Mouse (Mus musculus) liver, embryonic 16.5 days (tissue): ENCODE data around the gene Med1. TPM values are rescaled to one million over a fixed set of nuclear protein-coding genes. Genes with fewer than 3 reads are reported as not detected.

ENCODE experiments used
- ATAC-seq: fragments of 200-750 bp; cut with Nextera tagmentation; 2 replicates; pipeline ENCODE4 v1.8.0; 2017; ENCODE audit warnings: low read depth, mild to moderate bottlenecking, moderate number of reproducible peaks, moderate library complexity
- H3K27ac ChIP-seq: fragments of 300-500 bp; sonication (generic); 2 replicates; pipeline ENCODE4 v1.5.1; 2014; ENCODE audit warnings: mild to moderate bottlenecking, low read length
- H3K27me3 ChIP-seq: fragments of 300-500 bp; sonication (generic); 2 replicates; pipeline ENCODE4 v1.6.1; 2014; ENCODE audit warnings: low read depth, low read length, mixed read lengths; ENCODE audit not compliant: control insufficient read depth, insufficient read depth
- H3K36me3 ChIP-seq: fragments of 300-500 bp; sonication (generic); 2 replicates; pipeline ENCODE4 v1.6.1; 2014; ENCODE audit warnings: mild to moderate bottlenecking; ENCODE audit not compliant: control insufficient read depth, insufficient read depth
- H3K4me1 ChIP-seq: fragments of 300-500 bp; sonication (generic); 2 replicates; pipeline ENCODE4 v1.6.1; 2014; ENCODE audit warnings: low read depth, low read length, mixed read lengths; ENCODE audit not compliant: control insufficient read depth
- H3K4me2 ChIP-seq: fragments of 300-500 bp; sonication (generic); 2 replicates; pipeline ENCODE4 v1.6.1; 2014; ENCODE audit warnings: low read depth, low read length, mixed read lengths
- H3K4me3 ChIP-seq: fragments of 300-500 bp; sonication (generic); 2 replicates; pipeline ENCODE4 v1.5.1; 2014; ENCODE audit warnings: low read depth, mild to moderate bottlenecking, low read length
- H3K9ac ChIP-seq: fragments of 300-500 bp; sonication (generic); 2 replicates; pipeline ENCODE4 v1.6.1; 2014; ENCODE audit warnings: low read depth, low read length
- H3K9me3 ChIP-seq: fragments of 300-500 bp; sonication (generic); replicated peaks from 2 replicates; pipeline ENCODE4 v1.6.1; 2016; ENCODE audit warnings: low read length; ENCODE audit not compliant: control insufficient read depth
- WGBS: fragments of 180-500 bp; shearing (Covaris S2); extraction: QIAGEN DNeasy Blood & Tissue Kit; methylation state at CpG from one replicate; pipeline ENCODE4 v1.1.7; 2014; ENCODE audit not compliant: insufficient replicate concordance; 5-methylcytosine and 5-hydroxymethylcytosine counted together
- microRNA-seq: library from miRNA; unstranded; fragments of <30 nt; microRNA quantifications from one replicate; pipeline ENCODE4, GENCODE M21; 2016
- polyA plus RNA-seq: library from polyadenylated mRNA; unstranded; fragments of >200 nt; fragmentation: Nextera tagmentation; extraction: Ambion mirVana; gene quantifications from 2 replicates; pipeline ENCODE4 v1.2.1, GENCODE M21; 2015

Gene Med1
- polyA plus RNA-seq, 1 experiment from 2014 or later: 21.1 TPM

GRCm38 (mm10) chr11:98134951-98135350 lies 58.1 kb downstream of the Med1 start:
- H3K4me1 ChIP-seq: no peaks in the 10 kb centered on the region
- H3K27me3 ChIP-seq: no peaks in the 10 kb centered on the region
- no peak overlapping the region for H3K9ac ChIP-seq
- H3K4me2 ChIP-seq: no peak overlapping the region
- H3K36me3 ChIP-seq: no peaks in the 10 kb centered on the region
- 63% methylated on average over 4 of the region's 4 CpGs for WGBS
- ATAC-seq: no peak
- H3K4me3 ChIP-seq: no peak overlapping the region
- no peaks in the 10 kb centered on the region for H3K9me3 ChIP-seq
- no peak overlapping the region for H3K27ac ChIP-seq

GRCm38 (mm10) chr11:98123424-98123823 lies 69.7 kb downstream of the Med1 start:
- Histone ChIP-seq H3K9ac (no peak overlapping the region), H3K27me3 (no peaks in the 10 kb centered on the region), H3K4me2 (no peak overlapping the region), H3K27ac (no peak overlapping the region), H3K9me3 (no peaks in the 10 kb centered on the region), H3K4me3 (no peak overlapping the region), H3K4me1 (no peaks in the 10 kb centered on the region), H3K36me3 (no peaks in the 10 kb centered on the region)
- 71% methylated on average over 5 of the region's 5 CpGs for WGBS
- no peak for ATAC-seq

DNA sequence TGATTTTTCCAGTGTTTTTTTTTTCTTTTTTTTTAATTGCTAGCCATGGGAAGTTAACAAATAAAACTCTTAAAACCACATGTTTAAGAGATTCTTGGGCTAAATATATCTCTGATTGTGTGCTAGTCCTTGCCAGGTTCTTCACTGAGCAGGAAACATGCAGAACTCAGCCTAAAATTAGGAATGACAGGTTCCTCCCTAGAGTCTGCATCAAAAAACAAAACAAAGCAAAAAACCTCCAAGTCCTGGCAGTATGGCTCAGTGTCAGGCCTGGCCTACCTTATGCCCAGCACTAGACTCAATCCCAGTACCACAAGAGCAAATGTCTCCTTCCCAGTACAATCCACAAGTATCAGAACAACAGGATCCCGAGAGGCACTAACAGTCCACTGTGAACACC lies 78.7 kb downstream of the Med1 start:
- Histone ChIP-seq H3K4me1 (no peaks in the 10 kb centered on the region), H3K4me3 (no peak overlapping the region), H3K9me3 (no peaks in the 10 kb centered on the region), H3K9ac (no peak overlapping the region), H3K27me3 (no peaks in the 10 kb centered on the region), H3K4me2 (no peak overlapping the region), H3K27ac (no peak overlapping the region), H3K36me3 (no peaks in the 10 kb centered on the region)
- ATAC-seq: no peak
- 88% methylated on average over 1 of the region's 1 CpGs for WGBS

DNA sequence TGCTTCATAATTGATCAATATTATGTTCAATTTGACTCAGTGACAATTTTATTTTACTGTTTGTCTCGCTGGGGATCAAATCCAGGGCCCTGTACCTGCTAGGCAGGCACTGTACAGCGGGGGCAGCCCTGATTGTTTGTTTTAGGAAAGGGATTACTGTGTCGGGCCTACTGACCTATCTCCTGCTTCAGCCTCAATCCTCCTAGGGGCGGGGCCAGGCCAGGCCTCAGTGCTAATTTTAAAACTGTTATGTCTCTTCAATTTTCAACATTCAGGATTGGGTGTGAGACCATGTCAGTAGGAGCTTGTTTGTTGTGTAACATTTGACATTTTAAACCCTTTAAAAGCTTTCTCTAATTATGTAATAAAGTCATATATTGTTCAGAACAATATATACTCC lies 79.6 kb downstream of the Med1 start:
- H3K4me2 ChIP-seq: no peak overlapping the region
- H3K4me1 ChIP-seq: no peaks in the 10 kb centered on the region
- no peak overlapping the region for H3K27ac ChIP-seq
- H3K36me3 ChIP-seq: no peaks in the 10 kb centered on the region
- no peak overlapping the region for H3K9ac ChIP-seq
- no peak for ATAC-seq
- H3K9me3 ChIP-seq: no peaks in the 10 kb centered on the region
- no peak overlapping the region for H3K4me3 ChIP-seq
- no peaks in the 10 kb centered on the region for H3K27me3 ChIP-seq
- 57% methylated on average over 4 of the region's 4 CpGs for WGBS

DNA sequence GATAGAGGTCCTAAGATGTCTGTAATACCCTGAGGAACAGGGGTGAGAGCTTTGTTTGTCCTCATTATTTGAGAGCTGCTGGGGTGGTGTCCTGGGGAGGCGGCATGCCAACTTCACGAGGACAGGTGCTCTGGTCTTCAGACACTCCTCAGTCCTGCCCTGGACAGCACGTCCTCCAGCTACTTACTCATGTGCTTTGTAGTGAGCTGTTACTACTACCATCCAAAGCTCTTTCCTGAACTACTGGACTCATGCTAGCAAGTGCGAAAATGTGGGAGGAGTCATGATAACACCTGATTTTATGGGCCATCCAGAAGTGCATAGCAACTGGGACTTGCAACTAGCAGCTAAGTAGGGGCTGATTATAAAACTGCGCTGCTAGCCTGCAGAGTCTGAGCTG lies 83.4 kb downstream of the Med1 start:
- 72% methylated on average over 5 of the region's 5 CpGs for WGBS

More for the DNA sequence above, 83.4 kb downstream of the Med1 start:
- Histone ChIP-seq H3K4me3 (no peak overlapping the region), H3K4me1 (no peaks in the 10 kb centered on the region), H3K9ac (no peak overlapping the region), H3K36me3 (no peaks in the 10 kb centered on the region), H3K27me3 (no peaks in the 10 kb centered on the region), H3K4me2 (no peak overlapping the region), H3K27ac (no peak overlapping the region), H3K9me3 (no peaks in the 10 kb centered on the region)
- ATAC-seq: no peak

Small RNA genes within 50 kb of the gene (microRNA-seq; reads per million reads assigned to microRNA genes)
- gene Gm27399: not detected

Other genes starting within 250 kb of the Med1 start
- 0.65 and 1.2 TPM in 2 replicates for gene Plxdc1, start 206.8 kb downstream of the Med1 start, polyA plus RNA-seq
- gene Arl5c, start 197.1 kb downstream of the Med1 start, polyA plus RNA-seq: 7.4 and 8.3 TPM in 2 replicates
- 0.81 and 1.2 TPM in 2 replicates for gene Cacnb1, start 170.3 kb downstream of the Med1 start, polyA plus RNA-seq
- gene Rpl19, start 166.6 kb downstream of the Med1 start, polyA plus RNA-seq: 478 and 526 TPM in 2 replicates
- gene Stac2, start 139.8 kb downstream of the Med1 start, polyA plus RNA-seq: 0.05 TPM in 1 of 2 replicates, not detected in the other
- 4.6 and 6.0 TPM in 2 replicates for gene Fbxl20, start 42.9 kb downstream of the Med1 start, polyA plus RNA-seq
- 5.5 and 5.7 TPM in 2 replicates for gene Cdk12, start 9.8 kb upstream of the Med1 start, polyA plus RNA-seq
- gene Neurod2, start 136.4 kb upstream of the Med1 start, polyA plus RNA-seq: not detected in 2 replicates
- gene Ppp1r1b, start 155.1 kb upstream of the Med1 start, polyA plus RNA-seq: 0.79 and 1.9 TPM in 2 replicates
- gene Stard3, start 165.1 kb upstream of the Med1 start, polyA plus RNA-seq: 16.5 and 17.3 TPM in 2 replicates
- 0.98 and 1.7 TPM in 2 replicates for gene Tcap, start 190.5 kb upstream of the Med1 start, polyA plus RNA-seq
- gene Pnmt, start 193.2 kb upstream of the Med1 start, polyA plus RNA-seq: 0.12 TPM in 1 of 2 replicates, not detected in the other
- gene Pgap3, start 207.2 kb upstream of the Med1 start, polyA plus RNA-seq: 3.3 and 3.4 TPM in 2 replicates
- gene Erbb2, start 219.2 kb upstream of the Med1 start, polyA plus RNA-seq: 1.8 and 2.1 TPM in 2 replicates
- gene Mien1, start 245.7 kb upstream of the Med1 start, polyA plus RNA-seq: 55.9 and 57.9 TPM in 2 replicates